Mouse (Mus musculus): Measurements from ENCODE around the gene A530016L24Rik.
A peak's percentile ranks its signal among the peaks of the same experiment; 100 is the strongest.

The A530016L24Rik gene

GRCm38 (mm10) chr12:112489134-112489533 lies at the start of gene A530016L24Rik:
TSS of gene A530016L24Rik (plus strand) at chr12:112489448.
- DNase-seq (ENCODE audit: low spot score in 2 of 2): peak in 1 of 2 experiments; percentile 54

- DNase-seq (ENCODE audit: low spot score in 2 of 2): no peak
Measured at GRCm38 (mm10) chr12:112439993-112440392, 49.3 kb upstream of the A530016L24Rik start.

GRCm38 (mm10) chr12:112449144-112449827 lies 40.0 kb upstream of the A530016L24Rik start:
- DNase-seq (ENCODE audit: low spot score in 2 of 2): no peak

- DNase-seq (ENCODE audit: low spot score in 2 of 2): peak; percentile 42 to 69
Measured at GRCm38 (mm10) chr12:112449828-112450180, 39.4 kb upstream of the A530016L24Rik start.

- no peak for DNase-seq (ENCODE audit: low spot score in 2 of 2)
Measured at GRCm38 (mm10) chr12:112450883-112451282, 38.4 kb upstream of the A530016L24Rik start.

DNA sequence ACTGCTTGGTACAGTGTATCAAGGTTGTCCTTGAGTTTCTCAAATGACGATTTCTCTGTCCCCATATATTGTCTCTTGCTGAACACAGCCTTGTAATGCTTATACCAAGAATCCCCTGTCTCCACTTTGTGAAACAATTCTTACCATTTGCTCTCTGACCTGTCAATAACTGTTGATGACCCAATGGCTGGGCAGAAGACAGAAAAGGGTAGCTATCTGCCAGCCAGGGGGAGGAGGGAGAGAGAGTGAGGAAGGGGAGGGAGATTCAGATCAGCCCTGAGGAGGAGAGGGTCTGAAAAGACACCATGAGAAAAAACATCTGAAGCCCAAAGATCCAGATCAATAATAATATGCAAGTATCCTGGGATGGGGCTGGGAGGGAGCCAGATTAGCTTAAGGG lies 37.9 kb upstream of the A530016L24Rik start:
- no peak for DNase-seq (ENCODE audit: low spot score in 2 of 2)

DNA sequence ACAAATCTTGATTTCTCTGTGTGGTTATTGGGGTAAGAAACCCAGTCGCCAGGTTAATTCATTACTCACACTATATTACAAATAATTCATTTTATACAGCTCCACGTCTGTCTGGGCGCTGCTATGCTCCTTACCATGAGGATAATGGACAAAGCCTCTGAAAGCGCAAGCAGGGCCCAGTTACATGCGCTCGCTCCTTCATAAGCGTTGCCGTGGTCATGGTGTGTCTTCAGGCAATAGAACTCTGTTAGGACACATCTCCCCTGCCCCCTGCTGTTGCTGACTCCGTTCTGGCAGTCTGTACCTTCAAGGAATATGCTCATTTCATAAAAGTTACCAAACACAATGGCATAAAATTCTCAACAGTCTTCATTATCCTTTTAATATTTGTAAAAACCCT lies 37.4 kb upstream of the A530016L24Rik start:
- DNase-seq (ENCODE audit: low spot score in 2 of 2): no peak

- peak; percentile 27 to 68 for DNase-seq (ENCODE audit: low spot score in 2 of 2)
Measured at GRCm38 (mm10) chr12:112456144-112456713, 33.0 kb upstream of the A530016L24Rik start.

DNA sequence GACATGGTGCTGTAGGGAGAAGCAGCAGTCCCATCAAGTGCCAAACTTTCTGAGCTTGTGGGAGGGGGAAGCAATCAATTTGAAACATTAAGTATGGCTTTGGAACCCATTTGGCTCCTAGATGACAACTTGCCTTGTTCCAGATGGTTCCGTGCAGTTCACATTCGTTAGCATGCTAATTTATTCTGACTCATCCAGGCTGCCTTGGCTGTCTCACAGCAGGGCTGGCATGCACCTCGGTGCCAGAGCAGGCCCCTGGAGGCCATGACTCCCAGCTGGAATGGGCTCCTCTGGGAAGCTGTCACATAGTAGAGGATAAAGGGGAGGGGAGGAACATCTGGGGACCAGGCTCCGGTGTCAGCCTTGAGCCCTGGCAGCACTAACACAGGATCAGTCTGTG lies 31.4 kb upstream of the A530016L24Rik start:
- DNase-seq (ENCODE audit: low spot score in 2 of 2): no peak

GRCm38 (mm10) chr12:112462423-112462822 lies 26.8 kb upstream of the A530016L24Rik start:
- DNase-seq (ENCODE audit: low spot score in 2 of 2): no peak

- no peak for DNase-seq (ENCODE audit: low spot score in 2 of 2)
Measured at GRCm38 (mm10) chr12:112463209-112463608, 26.0 kb upstream of the A530016L24Rik start.

DNA sequence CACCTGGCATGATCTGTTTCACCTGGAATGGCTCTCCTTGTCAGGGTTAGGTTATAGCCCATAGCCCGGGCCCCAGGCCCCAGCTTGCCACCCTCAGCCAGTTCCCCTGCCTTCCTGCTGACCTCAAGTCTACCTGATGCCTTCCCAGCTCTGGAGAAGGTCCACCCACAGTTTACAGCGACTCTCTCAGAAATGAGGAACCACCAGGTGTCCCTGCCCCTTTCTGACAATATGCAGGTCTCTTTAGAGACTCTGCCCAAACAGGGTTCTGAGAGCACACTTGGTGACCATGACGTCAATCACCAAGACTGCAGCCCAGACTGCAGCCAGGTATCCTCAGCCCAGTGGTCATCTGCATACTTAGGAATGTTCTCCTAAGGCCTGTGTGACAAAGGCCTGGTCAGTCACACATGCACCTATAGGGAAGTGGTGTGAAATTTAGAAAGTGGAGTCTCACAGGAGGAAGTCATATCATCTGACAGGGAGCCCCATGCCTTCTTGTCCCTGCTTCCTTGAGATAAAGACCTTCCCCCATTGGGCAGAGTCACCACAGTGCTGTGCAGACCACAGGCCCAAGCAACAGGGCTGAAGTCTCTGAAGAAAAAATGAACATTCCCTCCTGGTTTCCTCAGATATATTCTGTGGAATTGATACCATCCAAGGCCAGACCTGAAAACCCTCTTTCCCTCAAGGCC lies 25.4 kb upstream of the A530016L24Rik start:
- no peak for DNase-seq (ENCODE audit: low spot score in 2 of 2)

- no peak for DNase-seq (ENCODE audit: low spot score in 2 of 2)
Measured at GRCm38 (mm10) chr12:112464516-112464915, 24.7 kb upstream of the A530016L24Rik start.

DNA sequence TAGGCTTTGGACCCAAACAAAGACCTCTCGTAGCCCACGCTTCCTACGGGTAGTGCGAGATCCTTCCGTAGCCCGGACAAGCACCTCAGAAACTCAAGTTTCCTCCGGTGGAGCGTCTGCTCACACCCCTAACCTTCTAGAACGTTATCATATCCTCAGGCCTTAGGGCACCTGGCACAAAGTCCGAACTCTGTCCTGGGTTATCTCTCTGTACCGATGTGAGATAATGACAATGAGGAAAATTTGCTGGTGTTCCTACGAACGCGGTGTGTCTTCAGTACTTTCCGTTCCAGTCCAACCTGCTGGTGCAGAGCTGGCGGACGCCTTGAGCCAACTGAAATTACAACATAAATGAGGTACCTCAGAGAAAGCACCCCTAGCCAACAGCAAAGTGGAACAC lies 23.3 kb upstream of the A530016L24Rik start:
- DNase-seq (ENCODE audit: low spot score in 2 of 2): no peak

- no peak for DNase-seq (ENCODE audit: low spot score in 2 of 2)
Measured at GRCm38 (mm10) chr12:112467387-112467786, 21.9 kb upstream of the A530016L24Rik start.

- no peak for DNase-seq (ENCODE audit: low spot score in 2 of 2)
Measured at GRCm38 (mm10) chr12:112469393-112469792, 19.9 kb upstream of the A530016L24Rik start.

DNA sequence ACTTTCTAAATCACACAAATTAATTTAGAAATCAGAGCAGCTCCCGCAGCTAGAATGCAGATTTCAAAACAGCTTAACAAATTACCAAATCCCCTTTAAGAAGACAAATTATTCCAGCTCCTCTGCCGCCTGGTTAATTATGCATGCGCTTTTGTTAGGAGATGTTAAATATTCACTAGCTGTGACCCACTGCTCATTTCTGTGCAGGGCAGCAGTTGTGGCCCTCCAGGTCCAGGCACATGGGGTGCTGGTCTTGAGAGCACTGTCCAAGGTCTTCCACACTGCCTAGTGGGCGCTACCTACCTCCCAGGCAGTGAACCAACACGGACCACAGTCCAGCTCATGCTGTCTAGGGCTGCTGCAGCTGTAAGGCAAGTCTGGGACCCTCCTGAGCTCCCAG lies 19.0 kb upstream of the A530016L24Rik start:
- no peak for DNase-seq (ENCODE audit: low spot score in 2 of 2)

GRCm38 (mm10) chr12:112473777-112474176 lies 15.5 kb upstream of the A530016L24Rik start:
- DNase-seq (ENCODE audit: low spot score in 2 of 2): peak; percentile 77 to 83

- no peak for DNase-seq (ENCODE audit: low spot score in 2 of 2)
Measured at GRCm38 (mm10) chr12:112489535-112489934, 287 bp downstream of the A530016L24Rik start.

GRCm38 (mm10) chr12:112490444-112490939 lies 1.2 kb downstream of the A530016L24Rik start:
- peak; percentile 86 to 91 for DNase-seq (ENCODE audit: low spot score in 2 of 2)

- no peak for DNase-seq (ENCODE audit: low spot score in 2 of 2)
Measured at GRCm38 (mm10) chr12:112496136-112496535, 6.9 kb downstream of the A530016L24Rik start.

- DNase-seq (ENCODE audit: low spot score in 2 of 2): no peak
Measured at GRCm38 (mm10) chr12:112497731-112498130, 8.5 kb downstream of the A530016L24Rik start.

GRCm38 (mm10) chr12:112498683-112499082 lies 9.4 kb downstream of the A530016L24Rik start:
- no peak for DNase-seq (ENCODE audit: low spot score in 2 of 2)
